Mouse (Mus musculus): ENCODE data around the gene Map2k6.

GRCm38 (mm10) chr11:110449183-110449582 is 50.3 kb downstream of the Map2k6 start:
- TF ChIP-seq GATA1 (IDR thresholded peaks at IDR 0.05; ENCODE audit: low read depth, low read length) = no peak
- TF ChIP-seq POLR2AphosphoS5 (IDR thresholded peaks at IDR 0.05; ENCODE audit: borderline replicate concordance, low read depth, low read length) = no peak
- TF ChIP-seq ZC3H11A (IDR thresholded peaks at IDR 0.05; ENCODE audit: low read depth, low read length) = no peak
- no peak for TF ChIP-seq MAX (IDR thresholded peaks at IDR 0.05; ENCODE audit: low read length)
- no peak for TF ChIP-seq POLR2A (IDR thresholded peaks at IDR 0.05; ENCODE audit: control insufficient read depth in 1 of 2, insufficient read depth in 1 of 2, low read depth in 1 of 2, low read length in 2 of 2, poor library complexity in 1 of 2)
- no peak for TF ChIP-seq HCFC1 (IDR thresholded peaks at IDR 0.05; ENCODE audit: low read depth, low read length)
- no peak for TF ChIP-seq MAZ (IDR thresholded peaks at IDR 0.05; ENCODE audit: low read depth, low read length)
- no peak for TF ChIP-seq GABPA (IDR thresholded peaks at IDR 0.05; ENCODE audit: low read depth, low read length)
- TF ChIP-seq CTCF (IDR thresholded peaks at IDR 0.05 in 2 of 3, conservative IDR thresholded peaks at IDR 0.05 in 1 of 3; ENCODE audit: control insufficient read depth in 1 of 3, insufficient read depth in 1 of 3, low read depth in 2 of 3, low read length in 3 of 3, poor library complexity in 1 of 3, severe bottlenecking in 1 of 3) = no peak
- TF ChIP-seq EP300 (IDR thresholded peaks at IDR 0.05; ENCODE audit: low read depth in 1 of 2, low read length in 2 of 2) = no peak
- no peak for TF ChIP-seq TCF12 (IDR thresholded peaks at IDR 0.05; ENCODE audit: low read depth, low read length)
- no peak for TF ChIP-seq KAT2A (conservative IDR thresholded peaks at IDR 0.05; ENCODE audit: low read depth, low read length)
- TF ChIP-seq MYB (IDR thresholded peaks at IDR 0.05; ENCODE audit: low read depth, low read length) = no peak
- no peak for TF ChIP-seq SIN3A (IDR thresholded peaks at IDR 0.05; ENCODE audit: low read length)

Measured in MEL (cell line).